Mouse (Mus musculus) kidney, postnatal 10 days (tissue): Measurements from ENCODE around the gene Gm14569.
A peak's percentile ranks its signal among the peaks of the same experiment; 100 is the strongest.

ENCODE experiments used
- DNase-seq: peaks from one replicate; pipeline ENCODE4 v3.0.0; 2021; ENCODE audit warnings: mixed read lengths

Gene Gm14569

DNA sequence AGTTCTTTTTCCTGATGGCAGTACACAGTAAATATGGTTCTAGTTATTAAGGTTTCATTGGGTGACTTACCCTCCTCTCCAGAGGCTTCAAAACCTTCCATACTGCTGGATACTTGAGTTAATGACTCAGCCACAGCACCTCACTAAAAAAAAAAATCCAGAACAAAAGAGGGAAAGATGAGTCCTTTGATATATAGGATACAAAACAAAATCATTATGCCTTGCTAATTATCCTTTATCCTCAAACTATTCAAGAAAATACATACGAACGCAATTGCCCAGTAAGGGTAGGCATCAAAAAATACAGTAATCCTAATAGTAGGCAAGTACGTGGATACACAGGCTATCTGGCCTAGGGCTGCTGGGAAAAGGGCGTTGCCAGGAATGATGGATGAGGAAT, at the start of gene Gm14569:
Gene Gm14569, minus strand, starts transcription at position 101 of the 400 bp plus-strand sequence.
- DNase-seq: no peak

DNA sequence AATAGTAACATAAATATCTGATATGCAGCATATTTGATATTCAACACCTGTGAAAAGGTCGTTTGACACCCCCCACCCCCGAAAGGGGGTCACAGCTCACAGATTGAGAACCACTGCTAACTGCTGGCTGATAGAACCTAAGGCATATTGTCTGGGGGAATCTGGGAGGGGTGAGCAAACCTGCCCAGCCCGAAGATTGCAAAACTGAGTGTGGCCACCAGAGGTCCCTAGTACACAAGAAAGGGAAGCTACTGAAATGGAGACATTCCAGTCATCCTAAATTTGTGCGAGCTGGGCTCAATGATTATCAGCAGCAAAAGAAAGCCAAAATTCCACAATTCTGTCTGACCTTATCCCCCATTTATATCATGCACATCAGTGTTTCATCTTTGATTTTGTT, 42.9 kb upstream of the Gm14569 start:
- DNase-seq: peak; percentile 83

DNA sequence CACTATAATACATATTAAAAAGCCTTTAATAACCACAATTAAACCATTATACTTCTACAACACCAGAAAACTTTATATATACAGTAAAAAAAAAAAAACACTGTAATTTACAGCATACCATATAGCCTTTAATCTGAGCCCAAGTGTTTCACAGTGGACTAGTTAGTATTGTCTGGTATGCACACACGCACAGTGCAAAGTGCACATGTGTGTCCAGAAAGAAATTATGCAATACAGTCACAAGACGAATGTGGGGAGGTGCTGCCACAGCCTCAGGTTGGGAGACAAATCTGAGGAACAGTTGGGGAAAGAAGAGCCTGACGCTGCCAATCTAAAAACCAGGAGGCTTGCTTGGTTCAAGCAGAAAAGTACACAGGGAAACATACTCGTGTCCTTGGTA, 42.1 kb upstream of the Gm14569 start:
- no peak for DNase-seq

DNA sequence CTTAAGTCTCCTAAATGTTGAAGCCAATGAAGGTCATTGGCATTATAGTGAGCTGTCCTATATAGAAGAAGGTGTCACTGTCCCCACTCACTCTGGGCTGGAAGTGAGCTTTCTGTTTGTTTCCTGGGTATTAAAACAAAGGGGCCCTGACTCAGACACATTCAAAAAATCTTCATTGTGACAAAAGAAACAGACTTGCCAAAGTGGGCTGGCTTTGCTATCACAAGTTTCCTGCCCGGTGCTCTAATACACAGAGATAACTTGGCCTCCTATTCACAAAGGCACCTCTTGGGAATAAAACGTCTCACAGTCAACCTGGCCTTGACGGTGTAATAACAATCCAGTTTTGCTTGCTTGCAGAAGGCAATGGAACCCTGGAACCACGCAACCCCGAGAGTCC, 38.6 kb upstream of the Gm14569 start:
- no peak for DNase-seq

DNA sequence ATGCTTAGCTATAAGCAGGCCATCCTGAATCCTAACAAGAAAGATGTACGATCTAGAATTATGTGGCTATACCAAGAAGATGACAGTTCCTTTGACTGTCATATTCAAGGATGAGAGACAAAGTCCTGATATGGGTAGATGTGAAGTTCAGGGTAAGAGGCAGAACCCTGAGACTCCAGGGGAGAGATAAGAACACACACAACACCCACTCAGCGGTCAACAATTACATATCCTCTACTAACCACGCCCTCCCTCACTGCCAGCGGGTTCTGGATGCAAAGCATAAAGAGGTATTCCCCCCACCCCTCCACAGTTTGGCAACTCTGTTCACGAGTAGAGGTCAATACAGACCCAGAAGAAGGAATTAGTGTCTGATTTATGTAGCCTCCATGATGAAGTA, 32.1 kb upstream of the Gm14569 start:
- no peak for DNase-seq

DNA sequence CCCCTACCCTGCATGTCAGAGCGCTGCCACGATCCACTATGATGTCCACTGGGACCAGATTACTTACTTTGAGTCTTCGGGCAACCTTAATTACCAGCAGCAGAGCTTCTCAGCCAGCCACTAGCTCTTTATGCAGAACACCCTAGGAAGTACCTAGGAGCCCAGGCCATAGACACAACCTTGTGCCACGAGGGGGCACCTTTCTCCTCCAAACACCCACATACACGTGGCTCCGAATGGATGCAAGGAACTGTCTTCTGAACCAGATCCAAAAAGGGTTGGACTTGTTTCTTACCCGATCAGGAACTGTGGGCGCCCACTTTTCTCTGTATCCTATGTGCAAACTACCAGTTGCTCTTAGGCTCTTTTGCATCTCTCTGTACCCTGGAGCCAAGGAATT, 22.1 kb upstream of the Gm14569 start:
- peak; percentile 7 for DNase-seq

DNA sequence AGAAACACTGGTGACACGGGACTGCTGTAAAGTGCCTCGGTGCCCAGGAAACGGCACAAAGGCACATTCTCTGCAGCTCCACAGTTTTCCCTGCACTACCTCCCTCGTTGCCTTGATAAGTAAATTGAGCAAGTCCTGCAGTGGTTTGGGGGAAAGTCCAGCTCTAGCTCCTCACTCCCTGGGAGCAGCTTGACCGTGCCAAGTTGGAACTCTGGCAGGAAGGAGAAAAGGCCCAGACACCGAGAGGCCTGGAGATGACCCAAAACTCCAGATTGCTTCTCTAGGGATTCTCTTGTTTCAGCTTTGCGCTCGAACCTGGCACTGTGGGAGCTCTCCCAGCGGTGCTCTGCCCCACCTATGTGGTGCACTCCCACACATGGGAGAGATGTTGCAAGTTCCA, 21.6 kb upstream of the Gm14569 start:
- DNase-seq: no peak

DNA sequence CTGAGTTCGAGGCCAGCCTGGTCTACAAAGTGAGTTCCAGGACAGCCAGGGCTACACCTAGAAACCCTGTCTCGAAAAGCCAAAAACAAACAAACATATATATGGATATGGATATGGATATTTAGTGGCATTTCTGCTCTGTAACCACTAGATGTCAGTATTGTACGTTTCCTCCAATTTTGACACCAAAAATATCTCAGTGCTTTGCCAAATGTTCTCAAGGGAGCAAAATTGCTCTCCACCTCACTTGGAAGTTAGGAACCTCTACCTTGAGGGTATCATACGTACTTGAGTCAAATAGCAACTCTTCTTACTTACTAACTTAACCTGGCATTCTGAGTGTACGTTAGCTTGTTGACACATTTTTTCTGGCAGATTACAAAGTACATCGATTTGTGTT, 15.2 kb upstream of the Gm14569 start:
- DNase-seq: no peak

DNA sequence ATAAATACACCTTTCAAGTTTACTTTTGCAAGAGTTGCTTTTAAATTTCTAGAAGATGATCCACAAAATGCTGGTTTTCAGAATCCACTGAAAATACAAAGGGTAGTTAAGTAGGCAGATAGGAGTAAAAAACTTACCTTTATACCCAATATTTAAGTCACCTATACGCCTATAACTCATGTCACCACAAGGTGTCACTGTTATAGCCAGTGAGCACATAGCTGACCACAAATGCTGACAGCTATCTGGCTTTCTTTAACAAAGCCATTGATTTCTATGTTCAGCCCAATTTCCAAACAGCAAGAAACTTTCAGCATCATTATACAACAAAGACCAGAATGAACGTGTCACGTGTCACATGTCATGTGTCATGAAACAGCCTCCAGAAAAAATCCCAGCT, 2.1 kb downstream of the Gm14569 start:
- no peak for DNase-seq

DNA sequence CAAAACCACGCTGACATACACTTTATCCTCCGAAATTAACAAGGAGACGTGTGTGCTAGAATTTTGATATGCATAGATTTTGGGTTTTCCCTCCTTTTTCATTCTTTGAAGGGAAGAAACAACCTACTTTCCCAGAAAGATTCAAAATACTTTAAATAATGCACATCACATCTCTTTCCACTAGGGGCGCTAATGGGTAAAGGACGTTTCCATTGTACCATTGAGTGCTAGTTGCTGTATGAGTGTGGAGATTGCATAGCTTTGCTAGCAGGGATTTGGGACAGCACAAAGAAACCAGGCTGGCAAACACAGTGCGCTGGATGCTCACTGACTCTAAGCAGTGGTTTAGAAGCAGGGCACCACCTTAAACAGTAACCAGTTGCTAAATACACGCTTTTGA, 3.6 kb downstream of the Gm14569 start:
- no peak for DNase-seq

DNA sequence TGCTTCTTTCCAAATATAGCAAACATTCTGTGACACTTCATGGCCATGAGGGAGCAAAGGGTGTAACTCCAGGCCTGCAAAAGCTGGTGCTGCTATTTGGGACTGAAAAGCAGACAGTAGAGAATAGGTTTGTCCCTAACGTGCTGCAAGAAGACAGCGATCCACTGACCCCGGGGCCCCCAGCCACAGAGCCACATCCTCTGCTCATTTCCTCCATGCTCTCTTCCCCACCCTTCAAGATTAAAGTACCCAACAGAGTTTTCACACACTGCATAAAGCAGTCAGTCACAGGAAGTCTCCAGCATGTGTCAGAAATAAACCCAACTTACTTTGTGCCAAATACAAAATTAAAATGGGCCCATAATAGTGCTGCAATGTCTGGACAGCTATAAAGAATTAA, 16.8 kb downstream of the Gm14569 start:
- DNase-seq: no peak

DNA sequence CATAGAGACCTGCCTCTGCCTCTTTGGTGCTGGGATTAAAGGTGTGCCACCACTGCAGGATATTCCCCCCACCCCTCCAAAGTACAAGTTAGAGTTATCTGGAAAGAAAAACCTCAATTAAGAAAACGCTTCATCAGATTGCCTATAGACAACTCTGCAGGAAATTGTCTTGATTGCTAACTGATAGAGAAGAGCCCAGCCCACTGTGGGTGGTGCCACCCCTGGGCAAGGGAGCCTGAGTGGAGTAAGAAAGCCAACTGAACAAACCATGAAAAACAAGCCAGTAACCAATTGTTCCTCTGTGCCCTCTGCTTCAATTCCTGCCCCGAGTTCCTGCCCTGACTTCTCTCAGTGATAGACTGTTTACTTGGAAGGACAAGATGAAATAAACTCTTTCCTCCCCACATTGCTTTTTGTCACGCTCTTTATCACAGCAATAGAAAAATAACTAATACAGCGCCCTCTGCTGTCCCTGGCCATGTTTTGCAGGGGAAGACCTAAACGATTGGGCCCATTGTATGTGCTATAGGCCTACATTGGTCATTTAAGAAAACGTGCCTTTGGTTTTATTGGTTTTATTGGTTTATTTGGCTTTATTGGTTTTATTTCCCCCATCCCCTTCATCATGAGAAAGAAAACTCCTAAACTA, 17.4 kb downstream of the Gm14569 start:
- no peak for DNase-seq

DNA sequence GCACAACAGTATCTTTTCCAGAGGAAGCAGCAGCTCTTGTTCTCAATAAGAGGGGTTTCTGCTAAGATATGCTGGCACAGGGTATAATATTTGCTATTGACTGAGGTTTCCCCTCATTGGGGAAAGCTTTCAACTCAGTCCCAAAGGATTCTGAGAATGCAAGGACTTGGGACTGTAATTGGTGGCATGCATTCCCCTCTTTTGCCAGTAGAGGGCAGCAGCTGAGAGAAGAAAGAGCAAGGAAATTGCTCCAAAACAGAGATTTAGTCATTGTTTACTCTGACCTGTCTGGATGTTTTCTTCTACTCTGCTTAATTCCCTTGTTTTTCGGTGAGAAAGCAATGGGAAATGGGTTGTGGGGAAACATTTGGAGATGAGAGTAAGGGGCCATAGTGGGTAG, 35.6 kb downstream of the Gm14569 start:
- DNase-seq: peak; percentile 49

DNA sequence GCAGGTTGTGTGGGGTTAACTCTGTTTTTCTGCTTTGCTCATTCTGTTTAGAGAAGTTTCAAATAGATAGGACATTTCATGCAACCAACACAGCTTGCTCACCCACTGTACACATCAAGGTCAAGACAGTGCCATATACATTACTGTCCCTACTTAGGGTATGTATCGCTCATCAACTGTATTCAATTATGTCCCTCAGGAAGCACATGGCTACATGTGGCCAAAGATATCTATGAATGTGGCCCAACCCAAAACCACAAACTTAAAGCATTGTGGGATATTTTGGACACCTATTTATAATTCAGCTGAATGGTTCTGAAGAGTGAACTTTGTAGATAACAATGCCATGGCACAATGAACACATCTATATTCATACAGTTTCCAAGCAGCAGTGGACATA, 53.7 kb downstream of the Gm14569 start:
- DNase-seq: no peak

DNA sequence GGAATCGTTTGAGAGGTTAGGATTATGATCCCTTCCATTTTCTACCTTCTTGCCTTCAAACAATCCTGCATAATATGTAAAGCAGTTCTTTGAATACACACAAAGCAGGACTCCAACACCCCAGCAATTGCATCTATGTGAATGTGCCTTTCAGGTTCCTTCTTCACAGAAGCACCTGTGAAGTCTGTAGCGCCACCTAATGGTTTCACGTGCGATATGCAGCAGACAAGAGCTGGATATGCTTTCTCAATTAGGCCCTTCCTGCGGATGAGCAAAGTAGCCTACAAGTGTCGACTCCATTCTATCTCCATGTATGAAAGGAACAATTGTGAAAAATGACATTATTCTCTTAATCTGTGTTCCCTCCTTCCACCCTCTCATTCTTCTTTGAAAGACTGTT, 56.6 kb downstream of the Gm14569 start:
- no peak for DNase-seq

DNA sequence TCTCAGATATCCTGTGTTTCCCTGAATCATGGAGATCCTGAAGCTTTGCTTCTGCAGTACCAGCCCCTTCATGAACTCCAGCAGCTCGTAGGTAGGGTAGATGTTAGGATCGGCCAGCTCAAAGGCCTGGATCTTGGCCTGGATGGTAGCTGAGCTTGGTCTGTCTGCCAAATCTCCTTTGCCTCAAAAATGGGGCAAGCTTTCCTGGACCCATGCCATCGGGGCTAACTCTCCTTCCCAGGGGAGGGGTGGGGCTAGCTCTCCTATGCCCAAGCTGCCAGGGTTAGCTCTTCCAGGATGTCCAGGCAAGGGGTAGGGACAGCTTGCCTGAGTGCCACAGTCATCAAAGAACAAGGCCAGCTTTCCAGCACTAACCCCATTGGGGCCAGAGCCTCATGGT, 72.5 kb downstream of the Gm14569 start:
- DNase-seq: peak; percentile 4

DNA sequence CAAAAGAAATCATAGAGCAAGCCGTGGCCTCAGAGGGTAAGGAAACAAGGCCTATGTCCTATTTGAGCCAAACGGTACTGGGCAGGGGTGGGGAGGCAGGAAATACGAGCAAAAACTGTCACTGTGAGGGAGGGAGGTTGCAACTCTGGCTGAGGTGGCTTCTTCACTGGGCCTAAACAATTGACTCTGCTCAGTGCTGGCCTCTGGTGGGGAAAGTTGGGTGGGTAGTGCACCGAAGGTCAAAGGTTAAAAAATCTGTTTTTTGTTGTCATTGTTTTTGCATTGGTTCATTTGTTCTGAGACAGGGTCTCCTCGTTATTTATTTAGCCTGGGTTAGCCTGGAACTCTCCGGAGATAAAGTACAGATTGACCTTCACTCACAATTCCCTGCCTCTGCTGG, 89.3 kb downstream of the Gm14569 start:
- no peak for DNase-seq

DNA sequence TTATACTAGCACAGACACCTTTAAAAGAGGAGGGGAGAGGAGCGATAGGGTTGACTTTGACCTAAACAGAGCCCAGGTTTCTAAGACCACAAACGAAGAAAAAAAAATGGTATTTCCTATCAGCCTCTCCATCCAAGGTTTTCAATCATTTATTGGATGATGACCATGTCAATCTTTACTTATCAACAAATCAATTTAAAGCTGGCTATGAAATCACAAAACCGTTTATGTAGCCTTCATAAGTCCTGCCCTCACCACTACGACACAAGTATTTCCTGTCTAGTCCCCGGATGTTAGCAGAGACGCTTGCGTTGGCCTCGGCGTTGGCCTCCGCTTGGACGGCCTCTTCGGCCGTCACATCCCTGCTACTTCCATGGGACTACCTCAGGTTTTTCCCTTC, 90.7 kb downstream of the Gm14569 start, which contains the start of gene Gm6268:
Gene Gm6268, plus strand, starts transcription at position 301 of the 400 bp plus-strand sequence.
- DNase-seq: no peak

DNA sequence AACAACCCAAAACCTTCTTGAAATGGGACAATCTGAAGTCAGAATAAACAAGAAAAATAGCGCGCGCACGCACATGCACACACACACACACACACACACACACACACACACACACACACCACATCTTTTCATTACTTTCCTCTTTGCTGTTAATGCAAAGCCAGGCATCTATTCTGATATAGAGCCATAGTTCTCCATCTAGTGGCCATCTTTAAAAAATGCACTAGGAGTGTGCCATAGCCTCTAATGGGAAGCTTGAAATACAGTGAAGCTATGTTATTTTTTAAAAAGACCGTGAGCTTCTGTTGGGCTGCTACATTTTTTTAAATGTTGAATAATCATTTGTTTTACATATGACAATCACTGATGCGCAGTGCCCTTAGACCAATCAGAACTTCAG, 98.4 kb downstream of the Gm14569 start:
- peak; percentile 6 for DNase-seq

DNA sequence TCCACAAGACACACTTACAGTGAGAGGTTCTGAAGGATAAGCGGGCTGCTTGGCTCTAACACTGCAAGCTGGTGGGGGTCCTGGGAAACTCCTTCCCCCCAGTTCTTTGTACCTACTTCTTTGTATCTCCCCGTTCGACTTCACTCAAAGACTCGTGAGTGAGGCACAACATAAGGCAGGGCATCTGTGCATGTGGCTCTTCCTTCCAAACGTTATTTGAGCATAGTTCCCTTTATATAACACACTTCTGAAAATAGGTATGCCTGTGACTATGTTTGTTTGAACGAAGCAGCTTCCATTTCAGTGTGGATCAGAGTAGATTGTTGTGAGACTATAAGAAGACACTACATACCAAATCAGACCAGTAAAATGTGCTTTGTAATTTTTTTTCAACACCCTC, 99.0 kb downstream of the Gm14569 start:
- no peak for DNase-seq

DNA sequence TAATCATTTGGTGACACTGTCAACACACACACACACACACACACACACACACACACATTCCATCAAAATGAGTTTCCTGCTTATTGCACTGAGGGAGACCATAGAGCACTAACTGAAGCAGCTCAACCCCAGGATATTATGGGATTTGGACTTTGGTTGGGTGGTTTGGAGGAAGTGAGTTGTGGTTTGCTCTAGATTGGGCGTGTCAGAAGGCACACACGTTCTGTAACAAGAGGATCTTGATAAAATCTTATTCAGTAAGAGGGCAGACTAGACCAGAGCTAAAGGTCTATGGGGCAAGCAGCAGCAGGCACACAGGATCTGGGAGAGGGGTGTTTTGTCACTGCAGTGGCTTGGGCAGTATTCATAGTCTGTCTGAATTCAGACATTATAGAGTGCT, 101.1 kb downstream of the Gm14569 start:
- DNase-seq: no peak

DNA sequence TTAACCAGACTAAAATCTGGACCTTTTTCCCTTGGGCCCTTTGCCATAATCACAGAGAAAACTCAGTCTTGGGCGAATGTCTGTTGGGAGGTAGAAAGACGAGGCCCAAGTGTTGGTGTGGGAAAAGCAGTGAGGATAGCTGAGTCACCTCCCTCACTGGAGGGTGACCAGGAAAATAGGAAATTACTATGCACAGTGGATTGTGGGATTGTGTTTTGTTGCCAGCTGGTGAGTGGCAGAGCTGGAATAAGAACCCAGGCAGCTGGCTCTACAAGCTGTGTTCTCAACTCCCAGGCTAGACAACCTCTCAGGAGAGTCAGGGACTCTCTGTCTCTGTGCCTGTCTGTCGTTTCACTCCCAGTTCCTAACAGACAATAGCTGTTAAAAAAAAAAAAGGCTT, 101.7 kb downstream of the Gm14569 start:
- DNase-seq: no peak

DNA sequence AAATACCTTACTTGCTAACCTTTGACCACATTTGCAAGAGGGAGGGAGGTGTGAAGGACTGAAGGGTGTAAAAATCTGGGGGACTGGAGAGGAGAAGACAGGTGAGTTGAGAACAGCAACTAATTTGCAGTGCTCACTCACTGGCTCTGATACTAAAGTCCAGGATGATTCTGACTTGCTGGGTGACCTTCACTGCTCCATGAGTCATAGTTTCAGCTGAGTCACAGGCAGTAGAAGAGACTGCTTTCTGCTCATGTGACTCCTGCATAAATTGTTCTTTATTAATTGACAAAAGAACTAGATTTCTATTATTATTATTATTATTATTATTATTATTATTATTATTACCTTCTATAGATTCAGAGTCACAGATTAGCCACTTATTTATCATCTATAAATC, 106.3 kb downstream of the Gm14569 start:
- DNase-seq: no peak
